Mouse (Mus musculus) hematopoietic stem cell, adult 5-6 weeks (primary cell): ENCODE results near the gene Rprd1b. TPM values are rescaled to one million over a fixed set of nuclear protein-coding genes. Genes with fewer than 3 reads are reported as not detected.
A peak's percentile ranks its signal among the peaks of the same experiment; 100 is the strongest.

Experiments used
- ATAC-seq, 2 experiments: fragments of 125-278 bp in 1 of 2; replicated peaks in 1 of 2; 2 replicates each; pipeline ENCODE4 v1.8.0; 2016 to 2017; ENCODE audit warnings: inconsistent platforms in 2 of 2, mild to moderate bottlenecking in 2 of 2, moderate number of reproducible peaks in 2 of 2, low read depth in 1 of 2, moderate TSS enrichment in 1 of 2; ENCODE audit not compliant: low FRiP score in 2 of 2, poor library complexity in 2 of 2, severe bottlenecking in 2 of 2, insufficient read depth in 1 of 2, low TSS enrichment in 1 of 2
- total RNA-seq: library from RNA; stranded (forward); fragments of 172-1452, 232-1000 nt; gene quantifications from 2 replicates; pipeline ENCODE4 v1.2.3, GENCODE M21; 2017

Rprd1b gene
- 24.1 and 40.9 TPM in 2 replicates for total RNA-seq

DNA sequence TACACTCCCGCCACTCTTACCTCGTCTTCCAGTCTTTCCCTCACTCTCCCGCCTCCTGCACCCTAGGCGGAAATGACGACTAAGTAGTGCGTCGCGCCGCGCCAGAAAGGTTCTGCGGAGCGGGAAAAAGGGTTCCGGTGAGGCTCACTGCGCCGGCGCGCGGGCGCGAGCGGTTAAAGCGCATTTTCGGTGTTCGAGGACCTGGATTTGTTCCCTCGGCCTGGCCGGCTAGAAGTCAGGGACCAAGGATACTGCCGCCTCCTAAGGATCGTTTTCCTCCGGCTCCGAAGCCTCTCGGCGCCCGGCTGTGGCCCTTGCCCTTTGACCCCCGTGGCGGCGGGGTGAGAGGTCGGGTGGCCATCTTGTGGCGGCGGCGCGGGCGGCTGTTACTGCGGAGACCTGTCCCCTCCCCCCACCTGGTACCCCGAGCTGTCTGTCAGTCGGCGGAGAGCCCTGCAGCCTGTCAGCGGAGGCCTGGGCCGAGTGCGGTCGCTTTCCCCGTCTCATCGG is at the start of gene Rprd1b, which contains the start of gene Tti1:
Rprd1b (plus strand) TSS at position 144 of the 510 bp plus-strand sequence.
Tti1 (minus strand) TSS at position 80 of the 510 bp plus-strand sequence.
- ATAC-seq: peak; percentile 85 to 90

GRCm38 (mm10) chr2:157979241-157979640 is 49.1 kb upstream of the Rprd1b start:
- ATAC-seq: no peak

DNA sequence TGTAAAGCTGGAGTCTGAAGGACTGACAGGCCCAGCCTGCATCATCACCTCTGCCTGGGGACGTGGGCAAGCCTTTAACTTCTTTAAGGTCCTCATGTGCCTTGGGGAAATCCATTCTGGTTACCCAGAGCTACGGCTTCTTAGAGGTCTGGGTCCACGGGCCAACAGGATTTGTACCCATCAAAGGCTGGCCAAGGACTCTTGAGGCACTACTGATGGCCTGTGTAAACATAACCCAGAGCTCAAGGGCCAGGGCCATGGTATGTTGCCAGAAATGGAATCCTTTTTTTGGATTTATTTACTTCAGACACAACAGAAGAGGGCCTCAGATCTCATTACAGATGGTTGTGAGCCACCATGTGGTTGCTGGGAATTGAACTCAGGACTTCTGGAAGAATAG is 45.6 kb upstream of the Rprd1b start:
- no peak for ATAC-seq

DNA sequence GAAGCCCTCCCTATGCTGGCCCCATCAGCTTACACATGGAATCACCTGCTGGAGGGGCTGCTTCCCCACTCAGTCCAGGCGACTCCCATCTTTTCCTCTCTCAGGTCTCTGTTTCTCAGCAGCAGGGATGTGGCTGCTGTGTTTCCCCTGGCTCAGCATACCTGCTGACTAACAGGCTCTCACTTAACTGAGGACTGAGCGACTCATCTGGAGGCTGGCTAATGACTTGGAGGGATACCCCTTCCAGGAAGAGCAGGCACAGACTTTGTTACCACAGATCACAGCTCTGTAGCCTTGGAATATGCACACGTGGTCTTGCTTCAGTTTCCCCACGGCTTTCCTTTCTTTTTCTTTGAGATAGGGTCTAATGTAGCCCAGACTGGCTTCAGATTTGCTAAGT is 45.0 kb upstream of the Rprd1b start:
- no peak for ATAC-seq

DNA sequence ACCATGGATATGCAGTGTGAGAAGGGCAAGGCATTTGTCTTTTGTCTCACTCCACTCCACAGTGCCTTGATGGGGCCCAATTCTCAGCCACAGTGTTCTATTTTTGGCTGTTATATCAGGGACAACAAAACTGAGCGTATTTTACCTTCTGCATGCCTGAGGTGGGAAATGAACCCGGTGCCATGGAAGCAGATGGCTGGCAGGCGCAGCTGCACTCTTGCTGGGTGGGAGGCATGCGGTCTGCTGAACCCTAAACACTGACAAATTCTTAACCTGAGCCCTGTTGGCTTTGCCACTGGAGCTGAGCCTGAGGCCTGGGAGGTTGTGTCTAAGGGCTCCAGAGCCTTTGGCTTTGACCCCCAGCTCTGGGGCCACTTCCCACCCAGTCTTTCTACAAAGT is 42.7 kb upstream of the Rprd1b start:
- no peak for ATAC-seq

DNA sequence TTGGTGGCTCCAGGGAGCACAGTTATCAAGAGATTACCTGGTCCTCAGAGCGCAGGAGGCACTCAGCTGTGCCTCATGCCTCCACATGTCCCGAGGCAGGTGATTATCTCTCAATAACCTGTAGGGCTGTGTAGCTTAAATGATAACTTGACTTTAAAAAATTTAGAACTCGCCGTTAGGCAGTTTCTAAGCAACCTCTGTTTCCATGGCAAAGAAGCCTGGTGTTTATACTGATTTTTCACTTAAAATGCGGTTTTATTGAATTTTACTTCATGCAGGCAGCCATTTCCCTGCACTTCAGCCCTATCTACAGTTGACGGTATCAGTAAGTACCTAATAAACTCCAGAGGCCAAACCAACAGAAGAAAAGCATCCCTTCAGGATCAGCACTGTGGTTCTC is 42.1 kb upstream of the Rprd1b start:
- ATAC-seq: no peak

DNA sequence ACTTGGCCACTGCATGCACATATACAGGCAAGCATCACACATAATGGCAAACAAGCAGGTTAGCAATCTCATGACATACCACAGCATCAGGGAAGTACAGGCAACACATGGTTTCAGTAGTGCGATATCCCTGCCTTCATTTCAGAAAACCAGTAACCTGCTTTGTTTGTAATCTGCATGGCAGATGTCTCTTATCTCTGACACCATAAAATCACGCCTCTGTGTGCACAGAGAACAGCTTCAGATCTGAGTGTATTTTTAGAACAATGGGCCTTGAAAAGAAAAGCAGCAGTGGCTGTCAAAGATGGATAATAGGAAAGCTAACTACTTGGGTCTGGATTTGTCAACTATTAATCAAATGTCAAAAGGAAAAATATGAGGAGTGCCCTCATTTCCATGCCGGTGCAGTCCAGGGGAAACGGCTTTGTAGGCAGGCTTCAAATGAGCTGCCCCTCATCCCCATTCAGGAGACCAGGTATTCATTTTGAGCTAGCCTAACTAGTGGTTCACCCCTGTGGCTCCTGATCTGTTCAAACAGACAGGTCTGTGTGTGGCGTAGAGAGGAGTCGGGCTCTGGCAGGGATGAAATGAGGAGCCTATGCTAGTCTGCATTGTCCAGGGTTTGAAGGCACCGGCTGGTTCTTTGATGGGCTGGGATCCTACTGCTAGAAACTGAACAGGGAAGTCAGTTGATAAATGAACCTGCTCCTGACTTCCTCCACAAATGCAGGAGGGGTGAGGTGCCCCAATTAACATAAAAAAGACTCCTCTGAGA is 39.7 kb upstream of the Rprd1b start:
- ATAC-seq: no peak

DNA sequence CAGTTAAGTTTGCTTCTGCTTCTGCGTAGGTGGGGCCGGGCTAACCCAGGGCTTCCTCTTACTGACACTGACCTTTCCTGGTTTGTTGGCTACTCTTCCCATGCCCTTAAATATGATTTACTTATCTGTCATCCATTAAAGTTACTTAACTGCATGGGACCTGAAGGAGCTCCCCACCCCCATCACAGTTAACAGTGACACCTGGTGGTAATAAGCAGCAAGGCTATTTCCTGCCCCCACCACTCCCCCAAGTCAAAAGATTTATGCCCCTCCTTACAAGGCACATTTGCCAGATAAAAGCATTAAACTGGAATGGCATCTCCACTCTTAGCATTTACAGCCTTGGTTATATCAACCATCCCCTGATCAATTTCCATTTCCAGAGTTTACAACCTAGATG is 38.4 kb upstream of the Rprd1b start:
- ATAC-seq: no peak

DNA sequence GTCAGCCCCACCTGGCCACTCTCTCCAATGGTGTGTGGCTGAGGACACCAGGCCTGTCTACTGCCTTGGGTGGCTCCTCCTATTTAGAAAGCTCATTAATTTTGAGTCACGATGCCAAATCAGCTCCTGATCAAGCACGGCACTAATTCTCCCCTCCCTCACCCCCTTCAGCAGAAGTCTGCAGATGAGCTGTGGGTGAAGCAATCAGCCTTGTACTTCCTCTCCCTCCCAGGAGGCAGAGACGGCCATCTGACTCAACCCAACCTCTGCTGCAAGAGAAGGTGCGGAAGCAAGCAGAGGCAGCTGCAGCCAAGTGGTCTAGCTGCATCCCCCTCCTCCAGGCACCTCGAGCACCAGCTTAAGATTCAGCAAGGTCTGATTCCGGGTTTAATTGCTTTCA is 37.3 kb upstream of the Rprd1b start:
- ATAC-seq: peak in 1 of 2 experiments; percentile 43; a peak in 1 of 4 replicates

GRCm38 (mm10) chr2:157992501-157992900 is 35.8 kb upstream of the Rprd1b start:
- no peak for ATAC-seq

GRCm38 (mm10) chr2:157998817-157999216 is 29.5 kb upstream of the Rprd1b start:
- no peak for ATAC-seq

- ATAC-seq: no peak
Observed at GRCm38 (mm10) chr2:158004620-158005019, 23.7 kb upstream of the Rprd1b start.

- no peak for ATAC-seq
Observed at GRCm38 (mm10) chr2:158005641-158006040, 22.7 kb upstream of the Rprd1b start.

DNA sequence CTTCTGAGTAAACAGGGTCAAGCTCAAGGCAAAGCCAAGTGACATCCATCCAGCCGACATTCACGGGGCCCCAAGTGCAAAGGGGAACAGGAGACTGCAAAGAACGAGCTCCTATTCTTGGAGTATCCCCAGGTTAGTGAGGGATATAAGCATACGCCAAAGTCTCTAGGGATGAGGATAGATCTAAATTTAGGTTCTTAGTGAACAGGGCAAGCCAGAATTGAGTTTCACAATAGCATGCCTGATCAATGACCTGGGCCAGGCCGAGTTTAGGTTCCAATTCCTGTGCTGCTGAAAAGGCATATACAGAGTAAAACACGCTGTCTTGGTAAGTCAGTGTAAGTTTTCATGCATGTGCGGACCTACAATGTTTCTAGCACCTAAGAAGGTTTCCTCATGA is 18.9 kb upstream of the Rprd1b start:
- ATAC-seq: no peak

DNA sequence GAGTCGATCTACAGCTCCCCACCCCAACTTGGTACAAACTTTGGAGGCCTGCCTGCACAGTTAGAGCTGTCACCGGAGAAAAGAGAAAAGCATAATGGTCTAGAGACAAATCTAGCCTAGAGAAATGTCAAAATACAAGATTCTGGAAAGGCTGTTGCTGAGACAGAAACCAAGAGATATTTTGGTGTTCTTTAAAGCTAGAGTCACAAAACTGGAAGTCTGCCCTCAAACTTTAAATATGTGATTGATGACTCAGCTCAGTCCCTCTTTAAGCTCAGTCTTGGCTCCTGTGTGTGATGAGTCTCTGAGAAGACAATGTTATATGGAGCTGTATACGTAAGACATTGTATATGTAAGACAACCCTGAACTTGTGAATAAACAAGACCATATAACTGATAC is 15.7 kb upstream of the Rprd1b start:
- no peak for ATAC-seq

DNA sequence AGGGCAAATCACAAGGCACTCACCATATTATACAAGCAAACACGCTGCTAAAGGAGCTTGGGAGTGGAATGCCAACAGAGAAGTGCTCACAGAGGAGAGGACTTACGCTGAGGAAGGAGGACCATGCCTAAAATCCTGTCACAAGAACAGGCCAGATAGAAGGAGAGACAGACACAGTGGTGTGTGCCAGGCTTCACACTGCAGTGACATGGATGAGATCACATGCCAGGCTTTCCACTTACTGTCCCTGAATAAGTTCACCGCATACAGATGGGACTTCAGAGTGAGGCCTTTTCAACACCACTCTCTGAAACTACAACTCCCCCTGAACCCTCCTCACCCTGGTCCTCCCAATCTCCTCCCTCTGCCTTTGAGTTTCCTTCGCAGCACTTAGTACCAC is 11.0 kb upstream of the Rprd1b start:
- no peak for ATAC-seq

GRCm38 (mm10) chr2:158027855-158028353 is 393 bp upstream of the Rprd1b start:
- peak; percentile 75 to 83 for ATAC-seq

GRCm38 (mm10) chr2:158030007-158030406 is 1.7 kb downstream of the Rprd1b start:
- ATAC-seq: no peak

DNA sequence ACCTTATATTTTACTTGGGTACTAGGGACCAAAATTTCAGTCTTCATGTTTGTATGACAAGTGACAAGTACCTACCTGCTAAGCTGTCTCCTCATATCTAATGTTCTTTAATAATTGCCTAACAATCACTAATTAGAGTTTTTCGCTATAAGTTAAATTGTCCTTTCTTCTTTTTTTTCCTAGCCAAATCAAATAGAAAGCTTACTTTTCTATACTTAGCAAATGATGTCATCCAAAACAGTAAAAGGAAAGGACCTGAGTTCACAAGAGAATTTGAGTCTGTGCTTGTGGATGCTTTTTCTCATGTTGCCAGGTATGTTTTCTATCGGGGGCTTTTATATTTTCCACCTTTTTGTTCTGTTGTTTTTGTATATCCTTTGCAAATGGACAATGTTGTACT is 7.5 kb downstream of the Rprd1b start:
- no peak for ATAC-seq
